Mouse (Mus musculus) hindbrain, embryonic 11.5 days (tissue): ENCODE measurements around the gene Nanos2. TPM values are rescaled to one million over a fixed set of nuclear protein-coding genes. Genes with fewer than 3 reads are reported as not detected.

Experiments used
- ATAC-seq: fragments of 200-750 bp; cut with Nextera tagmentation; 2 replicates; pipeline ENCODE4 v1.8.0; 2017; ENCODE audit warnings: mild to moderate bottlenecking, moderate TSS enrichment, moderate library complexity; ENCODE audit not compliant: low FRiP score
- DNase-seq: peaks from one replicate; pipeline ENCODE4 v3.0.0-alpha.2; 2015; ENCODE audit warnings: low spot score
- H3K27ac ChIP-seq: fragments of 300-500 bp; sonication (generic); 2 replicates; pipeline ENCODE4 v1.5.1; 2014; ENCODE audit warnings: mild to moderate bottlenecking, low read depth, low read length
- H3K27me3 ChIP-seq: fragments of 300-500 bp; sonication (generic); 2 replicates; pipeline ENCODE4 v1.6.1; 2014; ENCODE audit warnings: mild to moderate bottlenecking, low read length, moderate library complexity, mixed read lengths; ENCODE audit not compliant: control insufficient read depth, insufficient read depth
- H3K36me3 ChIP-seq: fragments of 300-500 bp; sonication (generic); 2 replicates; pipeline ENCODE4 v1.6.1; 2014; ENCODE audit warnings: mild to moderate bottlenecking, low read length, moderate library complexity, mixed read lengths; ENCODE audit not compliant: control insufficient read depth, insufficient read depth
- H3K4me1 ChIP-seq: fragments of 300-500 bp; sonication (generic); replicated peaks from 2 replicates; pipeline ENCODE4 v1.6.1; 2014; ENCODE audit warnings: low read length, mixed read lengths; ENCODE audit not compliant: control insufficient read depth, insufficient read depth
- H3K4me2 ChIP-seq: fragments of 300-500 bp; sonication (generic); replicated peaks from 2 replicates; pipeline ENCODE4 v1.6.1; 2014; ENCODE audit warnings: mild to moderate bottlenecking, low read depth, low read length
- H3K4me3 ChIP-seq: fragments of 300-500 bp; sonication (generic); 2 replicates; pipeline ENCODE4 v1.5.1; 2014; ENCODE audit warnings: low read depth, low read length
- H3K9ac ChIP-seq: fragments of 300-500 bp; sonication (generic); 2 replicates; pipeline ENCODE4 v1.6.1; 2014; ENCODE audit warnings: low read depth, low read length
- H3K9me3 ChIP-seq: fragments of 300-500 bp; sonication (generic); 2 replicates; pipeline ENCODE4 v1.6.1; 2016; ENCODE audit warnings: low read length; ENCODE audit not compliant: control insufficient read depth
- WGBS: fragments of 180-500 bp; shearing (Covaris S2); extraction: QIAGEN DNeasy Blood & Tissue Kit; methylation state at CpG from one replicate; pipeline ENCODE4 v1.1.7; 2014; 5-methylcytosine and 5-hydroxymethylcytosine counted together
- polyA plus RNA-seq: library from polyadenylated mRNA; unstranded; fragments of >200 nt; fragmentation: Nextera tagmentation; extraction: Ambion mirVana; gene quantifications from 2 replicates; pipeline ENCODE4 v1.2.1, GENCODE M21; 2014

Gene Nanos2
- polyA plus RNA-seq = 0.46 TPM in 1 of 2 replicates, not detected in the other

- Histone ChIP-seq H3K4me2 (no peak within 1 kb of the TSS), H3K9ac (no peak within 1 kb of the TSS), H3K4me3 (no peak within 1 kb of the TSS), H3K9me3 (no peaks in the 10 kb centered on the region), H3K4me1 (peaks cover 2% of the 10 kb centered on the region), H3K27ac (no peak within 1 kb of the TSS), H3K36me3 (no peaks in the 10 kb centered on the region), H3K27me3 (peaks cover 4% of the 10 kb centered on the region; the same call in 1 of the 2 replicates)
- DNase-seq = no peak
- ATAC-seq = no peak
- 72% methylated on average over 2 of the region's 2 CpGs for WGBS
These were observed at the start of gene Nanos2 for GRCm38 (mm10) chr7:18987100-18987499. Gene Nanos2, plus strand, starts transcription at chr7:18987400.

- H3K27me3 ChIP-seq = no peaks in the 10 kb centered on the region
- H3K9ac ChIP-seq = peak overlapping the region; percentile 19; the same call in 1 of the 2 replicates
- H3K4me2 ChIP-seq = peak overlapping the region; percentile 23
- peak; percentile 90 for ATAC-seq
- peak; percentile 79 for DNase-seq
- H3K4me1 ChIP-seq = peaks cover 23% of the 10 kb centered on the region
- no peak overlapping the region for H3K4me3 ChIP-seq
- WGBS = 6% methylated on average over 1 of the region's 1 CpGs
- no peaks in the 10 kb centered on the region for H3K9me3 ChIP-seq
- peak overlapping the region; percentile 95 for H3K27ac ChIP-seq
- peaks cover 9% of the 10 kb centered on the region for H3K36me3 ChIP-seq
These were observed 44.8 kb upstream of the Nanos2 start for GRCm38 (mm10) chr7:18942376-18942775.

GRCm38 (mm10) chr7:18942815-18943214, 44.4 kb upstream of the Nanos2 start:
- H3K36me3 ChIP-seq = peaks cover 9% of the 10 kb centered on the region
- 47% methylated on average over 9 of the region's 9 CpGs for WGBS

GRCm38 (mm10) chr7:18948151-18948550, 39.0 kb upstream of the Nanos2 start:
- H3K4me1 ChIP-seq = peaks cover 26% of the 10 kb centered on the region
- H3K9me3 ChIP-seq = no peaks in the 10 kb centered on the region
- peak overlapping the region; percentile 29; the same call in 1 of the 2 replicates for H3K9ac ChIP-seq
- H3K36me3 ChIP-seq = peaks cover 15% of the 10 kb centered on the region
- H3K27me3 ChIP-seq = no peaks in the 10 kb centered on the region
- DNase-seq (no peak), ATAC-seq (no peak)
- H3K27ac ChIP-seq = peak overlapping the region; percentile 96
- no peak overlapping the region for H3K4me2 ChIP-seq
- WGBS = 52% methylated on average over 6 of the region's 6 CpGs
- no peak overlapping the region for H3K4me3 ChIP-seq

More at GRCm38 (mm10) chr7:18942815-18943214, 44.4 kb upstream of the Nanos2 start:
- peaks cover 23% of the 10 kb centered on the region for H3K4me1 ChIP-seq
- no peak overlapping the region for H3K9ac ChIP-seq
- DNase-seq (peak; percentile 44), ATAC-seq (peak; percentile 76)
- peak overlapping the region; percentile 95 for H3K27ac ChIP-seq
- no peak overlapping the region for H3K4me3 ChIP-seq
- no peaks in the 10 kb centered on the region for H3K9me3 ChIP-seq
- 0 out of 2 replicates have a peak overlapping the region, but pooled peaks have one; percentile 23 for H3K4me2 ChIP-seq
- H3K27me3 ChIP-seq = no peaks in the 10 kb centered on the region

- peak overlapping the region; percentile 96 for H3K27ac ChIP-seq
- 23% methylated on average over 12 of the region's 12 CpGs for WGBS
- DNase-seq (peak; percentile 94), ATAC-seq (peak; percentile 96)
- H3K9me3 ChIP-seq = no peaks in the 10 kb centered on the region
- H3K4me2 ChIP-seq = 0 out of 2 replicates have a peak overlapping the region, but pooled peaks have one; percentile 11
- H3K9ac ChIP-seq = peak overlapping the region; percentile 8; the same call in 1 of the 2 replicates
- H3K4me3 ChIP-seq = no peak overlapping the region
- peaks cover 23% of the 10 kb centered on the region for H3K4me1 ChIP-seq
- H3K36me3 ChIP-seq = peaks cover 12% of the 10 kb centered on the region
- H3K27me3 ChIP-seq = no peaks in the 10 kb centered on the region
These were observed 37.2 kb upstream of the Nanos2 start for GRCm38 (mm10) chr7:18949781-18950522.

- Histone ChIP-seq H3K27ac (peak overlapping the region; percentile 96), H3K9me3 (no peaks in the 10 kb centered on the region), H3K9ac (peak overlapping the region; percentile 8; the same call in 1 of the 2 replicates), H3K4me3 (no peak overlapping the region), H3K4me2 (0 out of 2 replicates have a peak overlapping the region, but pooled peaks have one; percentile 11), H3K27me3 (no peaks in the 10 kb centered on the region), H3K4me1 (peaks cover 23% of the 10 kb centered on the region), H3K36me3 (peaks cover 12% of the 10 kb centered on the region)
- DNase-seq (peak; percentile 75), ATAC-seq (no peak)
- WGBS = 18% methylated on average over 18 of the region's 18 CpGs
These were observed 36.5 kb upstream of the Nanos2 start for GRCm38 (mm10) chr7:18950523-18951315.

- no peak for ATAC-seq
- H3K27ac ChIP-seq = peak overlapping the region; percentile 40
- H3K4me1 ChIP-seq = peaks cover 23% of the 10 kb centered on the region
- 0 out of 2 replicates have a peak, but pooled peaks cover under 1% of the 10 kb centered on the region for H3K27me3 ChIP-seq
- H3K36me3 ChIP-seq = peaks cover 11% of the 10 kb centered on the region
- no peak overlapping the region for H3K4me3 ChIP-seq
- DNase-seq = peak; percentile 73
- no peaks in the 10 kb centered on the region for H3K9me3 ChIP-seq
- H3K9ac ChIP-seq = 0 out of 2 replicates have a peak overlapping the region, but pooled peaks have one; percentile 15
- WGBS = 18% methylated on average over 15 of the region's 15 CpGs
- 0 out of 2 replicates have a peak overlapping the region, but pooled peaks have one; percentile 0 for H3K4me2 ChIP-seq
These were observed 35.8 kb upstream of the Nanos2 start for GRCm38 (mm10) chr7:18951397-18951796.

- Histone ChIP-seq H3K27ac (peak overlapping the region; percentile 79), H3K4me3 (peak overlapping the region; percentile 35), H3K4me1 (peaks cover 20% of the 10 kb centered on the region), H3K4me2 (peak overlapping the region; percentile 84), H3K9ac (peak overlapping the region; percentile 64), H3K36me3 (0 out of 2 replicates have a peak, but pooled peaks cover under 1% of the 10 kb centered on the region), H3K27me3 (peaks cover 15% of the 10 kb centered on the region), H3K9me3 (no peaks in the 10 kb centered on the region)
- DNase-seq (peak; percentile 72), ATAC-seq (peak; percentile 50)
- under 1% methylated on average over 92 of the region's 107 CpGs for WGBS
These were observed 29.4 kb upstream of the Nanos2 start for GRCm38 (mm10) chr7:18957569-18958383.
